Mouse (Mus musculus) hindbrain, embryonic 14.5 days (tissue): ENCODE results near the gene Cyb561d1. TPM values are rescaled to one million over a fixed set of nuclear protein-coding genes. Genes with fewer than 3 reads are reported as not detected.

Source experiments
- ATAC-seq: fragments of 200-750 bp; cut with Nextera tagmentation; 2 replicates; pipeline ENCODE4 v1.8.0; 2017; ENCODE audit warnings: moderate number of reproducible peaks, mild to moderate bottlenecking, moderate TSS enrichment, moderate library complexity; ENCODE audit not compliant: low FRiP score
- DNase-seq: peaks from one replicate; pipeline ENCODE4 v3.0.0-alpha.2; 2015; ENCODE audit warnings: low spot score
- H3K27ac ChIP-seq: fragments of 300-500 bp; sonication (generic); 2 replicates; pipeline ENCODE4 v1.5.1; 2014; ENCODE audit warnings: mild to moderate bottlenecking, moderate library complexity
- H3K27me3 ChIP-seq: fragments of 300-500 bp; sonication (generic); 2 replicates; pipeline ENCODE4 v1.6.1; 2014; ENCODE audit warnings: mild to moderate bottlenecking, low read length, mixed read lengths; ENCODE audit not compliant: control insufficient read depth, insufficient read depth
- H3K36me3 ChIP-seq: fragments of 300-500 bp; sonication (generic); replicated peaks from 2 replicates; pipeline ENCODE4 v1.6.1; 2014; ENCODE audit not compliant: control insufficient read depth, insufficient read depth
- H3K4me1 ChIP-seq: fragments of 300-500 bp; sonication (generic); replicated peaks from 2 replicates; pipeline ENCODE4 v1.6.1; 2014; ENCODE audit warnings: antibody characterized with exemption, low read length, mixed read lengths; ENCODE audit not compliant: control insufficient read depth, insufficient read depth
- H3K4me2 ChIP-seq: fragments of 300-500 bp; sonication (generic); replicated peaks from 2 replicates; pipeline ENCODE4 v1.6.1; 2014; ENCODE audit warnings: mild to moderate bottlenecking, moderate library complexity
- H3K4me3 ChIP-seq: fragments of 300-500 bp; sonication (generic); replicated peaks from 2 replicates; pipeline ENCODE4 v1.5.1; 2014; ENCODE audit warnings: mild to moderate bottlenecking, low read length
- H3K9ac ChIP-seq: fragments of 300-500 bp; sonication (generic); 2 replicates; pipeline ENCODE4 v1.6.1; 2014
- H3K9me3 ChIP-seq: fragments of 300-500 bp; sonication (generic); 2 replicates; pipeline ENCODE4 v1.6.1; 2016; ENCODE audit warnings: low read length; ENCODE audit not compliant: control insufficient read depth
- whole genome bisulfite sequencing: fragments of 180-500 bp; shearing (Covaris S2); extraction: QIAGEN DNeasy Blood & Tissue Kit; methylation state at CpG from one replicate; pipeline ENCODE4 v1.1.7; 2014; 5-methylcytosine and 5-hydroxymethylcytosine counted together
- polyA plus RNA-seq: library from polyadenylated mRNA; unstranded; fragments of >200 nt; fragmentation: Nextera tagmentation; extraction: Ambion mirVana; gene quantifications from 2 replicates; pipeline ENCODE4 v1.2.1, GENCODE M21; 2014

The Cyb561d1 gene
- polyA plus RNA-seq, 1 experiment from 2014 or later = 2.7 TPM

- DNase-seq = no peak
- no peak overlapping the region for H3K4me3 ChIP-seq
- peaks cover 8% of the 10 kb centered on the region for H3K36me3 ChIP-seq
- no peaks in the 10 kb centered on the region for H3K27me3 ChIP-seq
- no peak for ATAC-seq
- 84% methylated on average over 4 of the region's 4 CpGs for WGBS
- peaks cover 31% of the 10 kb centered on the region for H3K4me1 ChIP-seq
- no peak overlapping the region for H3K27ac ChIP-seq
- H3K4me2 ChIP-seq = no peak overlapping the region
- no peaks in the 10 kb centered on the region for H3K9me3 ChIP-seq
- H3K9ac ChIP-seq = no peak overlapping the region
Observed at GRCm38 (mm10) chr3:108193686-108194085, 7.3 kb downstream of the Cyb561d1 start.

GRCm38 (mm10) chr3:108189897-108190296 is 11.1 kb downstream of the Cyb561d1 start:
- H3K4me2 ChIP-seq = no peak overlapping the region
- H3K4me1 ChIP-seq = peaks cover 20% of the 10 kb centered on the region
- no peak overlapping the region for H3K27ac ChIP-seq
- no peak overlapping the region for H3K4me3 ChIP-seq
- H3K9ac ChIP-seq = no peak overlapping the region
- peaks cover 14% of the 10 kb centered on the region; the same call in 1 of the 2 replicates for H3K36me3 ChIP-seq
- no peaks in the 10 kb centered on the region for H3K27me3 ChIP-seq
- ATAC-seq (no peak), DNase-seq (no peak)
- WGBS = 78% methylated on average over 5 of the region's 5 CpGs
- no peaks in the 10 kb centered on the region for H3K9me3 ChIP-seq

- H3K4me1 ChIP-seq = peaks cover 20% of the 10 kb centered on the region
- no peak overlapping the region for H3K27ac ChIP-seq
- ATAC-seq (no peak), DNase-seq (no peak)
- H3K9me3 ChIP-seq = no peaks in the 10 kb centered on the region
- H3K9ac ChIP-seq = no peak overlapping the region
- no peak overlapping the region; the same call in 1 of the 2 replicates for H3K4me2 ChIP-seq
- peaks cover 14% of the 10 kb centered on the region; the same call in 1 of the 2 replicates for H3K36me3 ChIP-seq
- H3K4me3 ChIP-seq = no peak overlapping the region
- WGBS = 63% methylated on average over 9 of the region's 9 CpGs
- peaks cover 3% of the 10 kb centered on the region; the same call in 1 of the 2 replicates for H3K27me3 ChIP-seq
Observed at GRCm38 (mm10) chr3:108188716-108189490, 12.1 kb downstream of the Cyb561d1 start.

- peaks cover 17% of the 10 kb centered on the region for H3K4me1 ChIP-seq
- WGBS = 57% methylated on average over 20 of the region's 20 CpGs
- ATAC-seq (no peak; the same call in 1 of the 2 replicates), DNase-seq (no peak)
- no peaks in the 10 kb centered on the region for H3K9me3 ChIP-seq
- peaks cover 14% of the 10 kb centered on the region; the same call in 1 of the 2 replicates for H3K36me3 ChIP-seq
- peaks cover 3% of the 10 kb centered on the region; the same call in 1 of the 2 replicates for H3K27me3 ChIP-seq
- H3K27ac ChIP-seq = no peak overlapping the region
- peak overlapping the region; percentile 73 for H3K4me3 ChIP-seq
- peak overlapping the region; percentile 79 for H3K9ac ChIP-seq
- H3K4me2 ChIP-seq = peak overlapping the region; percentile 81
Observed at GRCm38 (mm10) chr3:108187111-108187795, 13.8 kb downstream of the Cyb561d1 start.

GRCm38 (mm10) chr3:108186098-108187047 is 14.6 kb downstream of the Cyb561d1 start, which contains the start of gene Amigo1:
TSS of gene Amigo1 (plus strand) at chr3:108186335.
- H3K27ac ChIP-seq = peak within 1 kb of the TSS; percentile 73
- ATAC-seq (peak; percentile 74), DNase-seq (peak; percentile 67)
- peaks cover 3% of the 10 kb centered on the region; the same call in 1 of the 2 replicates for H3K27me3 ChIP-seq
- peaks cover 17% of the 10 kb centered on the region for H3K4me1 ChIP-seq
- peak within 1 kb of the TSS; percentile 79 for H3K9ac ChIP-seq
- H3K4me2 ChIP-seq = peak within 1 kb of the TSS; percentile 81
- 1% methylated on average over 70 of the region's 100 CpGs for WGBS
- peak within 1 kb of the TSS; percentile 73 for H3K4me3 ChIP-seq
- H3K36me3 ChIP-seq = peaks cover 8% of the 10 kb centered on the region; the same call in 1 of the 2 replicates
- no peaks in the 10 kb centered on the region for H3K9me3 ChIP-seq

DNA sequence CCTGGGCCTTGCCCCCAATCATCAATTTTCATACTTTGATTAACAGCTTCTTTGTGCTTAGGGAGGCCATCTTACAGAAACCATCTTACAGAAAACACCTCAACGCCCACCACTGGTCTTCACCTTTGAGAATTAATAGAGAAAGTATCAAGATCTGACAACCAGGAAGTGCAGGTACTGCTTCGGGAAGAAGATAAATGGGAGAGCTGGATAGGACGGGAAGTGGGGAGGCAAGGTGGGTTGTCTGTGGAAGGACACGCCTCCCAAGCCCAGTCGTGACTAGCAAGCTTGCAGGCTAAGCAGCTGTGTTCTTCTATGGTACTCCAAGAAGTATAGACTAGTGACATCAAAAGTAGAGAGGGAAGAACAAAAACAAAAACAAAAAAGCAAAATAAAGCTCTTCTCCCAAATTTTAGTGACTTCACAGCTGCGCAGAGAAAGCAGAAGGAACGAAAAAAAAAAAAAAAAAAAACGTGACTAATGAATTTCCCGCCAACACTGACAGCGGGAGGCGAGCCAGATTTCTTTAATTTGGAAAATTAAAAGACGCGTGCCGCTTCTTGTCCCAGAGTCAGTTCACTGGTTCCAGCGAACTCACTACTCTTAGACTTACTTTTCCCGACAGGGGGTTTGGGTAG is 15.4 kb downstream of the Cyb561d1 start:
- Histone ChIP-seq H3K4me1 (peaks cover 17% of the 10 kb centered on the region), H3K4me3 (peak overlapping the region; percentile 73), H3K9ac (peak overlapping the region; percentile 79; the same call in 1 of the 2 replicates), H3K27ac (no peak overlapping the region), H3K27me3 (peaks cover 3% of the 10 kb centered on the region; the same call in 1 of the 2 replicates), H3K36me3 (peaks cover 7% of the 10 kb centered on the region; the same call in 1 of the 2 replicates), H3K9me3 (no peaks in the 10 kb centered on the region), H3K4me2 (peak overlapping the region; percentile 81)
- DNase-seq = no peak
- ATAC-seq = 0 out of 2 replicates have a peak, but pooled peaks have one; percentile 47
- 3% methylated on average over 16 of the region's 16 CpGs for WGBS

- no peak overlapping the region for H3K4me2 ChIP-seq
- no peak overlapping the region for H3K27ac ChIP-seq
- no peak for ATAC-seq
- H3K27me3 ChIP-seq = peaks cover 3% of the 10 kb centered on the region; the same call in 1 of the 2 replicates
- no peak for DNase-seq
- no peak overlapping the region for H3K9ac ChIP-seq
- peaks cover 17% of the 10 kb centered on the region for H3K4me1 ChIP-seq
- no peaks in the 10 kb centered on the region for H3K9me3 ChIP-seq
- no peak overlapping the region for H3K4me3 ChIP-seq
- H3K36me3 ChIP-seq = peaks cover 7% of the 10 kb centered on the region; the same call in 1 of the 2 replicates
- 87% methylated on average over 3 of the region's 3 CpGs for WGBS
Observed at GRCm38 (mm10) chr3:108184742-108185141, 16.3 kb downstream of the Cyb561d1 start.

- H3K4me2 ChIP-seq = no peak overlapping the region
- no peak overlapping the region for H3K4me3 ChIP-seq
- ATAC-seq (no peak), DNase-seq (no peak)
- H3K9me3 ChIP-seq = no peaks in the 10 kb centered on the region
- WGBS = 39% methylated on average over 2 of the region's 2 CpGs
- H3K27ac ChIP-seq = no peak overlapping the region
- H3K4me1 ChIP-seq = peaks cover 2% of the 10 kb centered on the region
- H3K9ac ChIP-seq = no peak overlapping the region
- H3K27me3 ChIP-seq = peaks cover 3% of the 10 kb centered on the region; the same call in 1 of the 2 replicates
- no peaks in the 10 kb centered on the region for H3K36me3 ChIP-seq
Observed at GRCm38 (mm10) chr3:108180514-108180913, 20.5 kb downstream of the Cyb561d1 start.
